23 mouse cellular contexts compared by ENCODE assay signal in genomic region chr1:4598425-4598824, GRCm38 (mm10).
A peak's percentile ranks its signal among the peaks of the same experiment; 100 is the strongest.
DNase-seq lines count a peak whose midpoint lies in the region; ATAC-seq lines count a peak whose summit lies in the region.
"Had no signal": no experiment of that assay in that cellular context is flagged by ENCODE, and none has a peak within 500 bp of the region (broad histone marks: within the 10 kb centered on the region; RNA-seq: fewer than 3 reads in every experiment).

No protein-coding gene starts in this region.

- H3K9ac ChIP-seq in liver, embryonic 11.5 days (ENCODE audit: low read depth, low read length) = no peak overlapping the region
- no peak overlapping the region for H3K9ac ChIP-seq in kidney, embryonic 14.5 days (ENCODE audit: low read depth, low read length)
- H3K9ac ChIP-seq: embryonic facial prominence, embryonic 13.5 days; embryonic facial prominence, embryonic 15.5 days; forebrain, embryonic 12.5 days had no signal

- no peak overlapping the region for H3K4me3 ChIP-seq in liver, embryonic 11.5 days (ENCODE audit: low read depth, low read length)
- H3K4me3 ChIP-seq in kidney, embryonic 14.5 days (ENCODE audit: low read length) = no peak overlapping the region
- H3K4me3 ChIP-seq: embryonic facial prominence, embryonic 13.5 days; embryonic facial prominence, embryonic 15.5 days; erythroblast, embryonic 14.5 days; forebrain, embryonic 10.5 days; forebrain, embryonic 12.5 days had no signal

- ATAC-seq in liver, embryonic 11.5 days (replicated peaks; ENCODE audit: low FRiP score) = peak; percentile 40; the same call in 1 of the 2 replicates
- ATAC-seq in kidney, embryonic 14.5 days (ENCODE audit: low FRiP score, low TSS enrichment) = no peak
- ATAC-seq: forebrain, embryonic 14.5 days; forebrain, embryonic 16.5 days had no signal

- H3K9me3 ChIP-seq in liver, embryonic 11.5 days (ENCODE audit: control insufficient read depth, low read length) = no peaks in the 10 kb centered on the region
- H3K9me3 ChIP-seq in kidney, embryonic 14.5 days (ENCODE audit: control insufficient read depth, low read length) = no peaks in the 10 kb centered on the region
- H3K9me3 ChIP-seq: embryonic facial prominence, embryonic 13.5 days; embryonic facial prominence, embryonic 15.5 days; forebrain, embryonic 10.5 days; forebrain, embryonic 12.5 days had no signal

- no peak for DNase-seq in liver, embryonic 11.5 days (ENCODE audit: low spot score)
- DNase-seq in liver = no peak
- DNase-seq in ES-CJ7 (ENCODE audit: low read depth, low spot score) = peak; percentile 23
- peak; percentile 23 for DNase-seq in ZHBTc4 (ENCODE audit: low read depth, low spot score)
- no peak for DNase-seq in ovary, postnatal 10 days (ENCODE audit: low spot score)
- no peak for DNase-seq in cerebellum, postnatal 14 days
- DNase-seq: adrenal gland, adult 2 months; adrenal gland, postnatal 14 days; adrenal gland, postnatal 36 days; cerebellum, adult 11-12 months; cerebellum, adult 2 months; cerebellum, adult 9-10 months; cerebellum, postnatal 10 days; cerebellum, postnatal 36 days; embryo, embryonic 11 days had no signal

- 48% methylated on average over 3 of the region's 3 CpGs for WGBS in liver, embryonic 11.5 days
- WGBS in kidney, embryonic 14.5 days = 28% methylated on average over 3 of the region's 3 CpGs

- H3K4me2 ChIP-seq in liver, embryonic 11.5 days = no peak overlapping the region
- H3K4me2 ChIP-seq in kidney, embryonic 14.5 days (replicated peaks; ENCODE audit: low read depth, low read length) = no peak overlapping the region
- H3K4me2 ChIP-seq: embryonic facial prominence, embryonic 13.5 days; embryonic facial prominence, embryonic 15.5 days; forebrain, embryonic 12.5 days had no signal

- H3K4me1 ChIP-seq in liver, embryonic 11.5 days (replicated peaks; ENCODE audit: control insufficient read depth, insufficient read depth, low read length) = peaks cover 2% of the 10 kb centered on the region; the same call in 1 of the 2 replicates
- H3K4me1 ChIP-seq in kidney, embryonic 14.5 days (ENCODE audit: control insufficient read depth, insufficient read depth, low read length) = no peaks in the 10 kb centered on the region
- H3K4me1 ChIP-seq: embryonic facial prominence, embryonic 13.5 days; embryonic facial prominence, embryonic 15.5 days; forebrain, embryonic 10.5 days; forebrain, embryonic 12.5 days had no signal

- no peaks in the 10 kb centered on the region for H3K36me3 ChIP-seq in liver, embryonic 11.5 days (ENCODE audit: control insufficient read depth, insufficient read depth, low read length)
- H3K36me3 ChIP-seq in kidney, embryonic 14.5 days (ENCODE audit: control insufficient read depth, insufficient read depth, low read length) = no peaks in the 10 kb centered on the region
- H3K36me3 ChIP-seq: embryonic facial prominence, embryonic 13.5 days; embryonic facial prominence, embryonic 15.5 days; forebrain, embryonic 10.5 days; forebrain, embryonic 12.5 days had no signal

- H3K27ac ChIP-seq in liver, embryonic 11.5 days (ENCODE audit: low read depth, low read length) = no peak overlapping the region
- H3K27ac ChIP-seq in kidney, embryonic 14.5 days (ENCODE audit: low read depth, low read length) = no peak overlapping the region
- H3K27ac ChIP-seq: embryonic facial prominence, embryonic 13.5 days; embryonic facial prominence, embryonic 15.5 days; forebrain, embryonic 10.5 days; forebrain, embryonic 12.5 days had no signal

- no peaks in the 10 kb centered on the region for H3K27me3 ChIP-seq in liver, embryonic 11.5 days (replicated peaks; ENCODE audit: control insufficient read depth, insufficient read depth, low read length)
- H3K27me3 ChIP-seq in kidney, embryonic 14.5 days (ENCODE audit: control insufficient read depth, insufficient read depth, low read length) = no peaks in the 10 kb centered on the region
- H3K27me3 ChIP-seq: embryonic facial prominence, embryonic 13.5 days; embryonic facial prominence, embryonic 15.5 days; forebrain, embryonic 12.5 days had no signal

Comparison
In these comparisons a context has a peak if more than half of its experiments do, and no peak if none do; other contexts are left out.
1. DNase-seq: peak in ES-CJ7 (single experiment) and ZHBTc4 (single experiment); none in liver, embryonic 11.5 days (single experiment), liver (single experiment), ovary, postnatal 10 days (single experiment) and cerebellum, postnatal 14 days (0 of 2).